In genomic region chr3:144366976-144367765, GRCm38 (mm10) we compare ENCODE assay signal across 9 mouse cellular contexts.
DNase-seq lines count a peak whose midpoint lies in the region; ATAC-seq lines count a peak whose summit lies in the region.
"Had no signal": no experiment of that assay in that cellular context is flagged by ENCODE, and none has a peak within 500 bp of the region (broad histone marks: within the 10 kb centered on the region; RNA-seq: fewer than 3 reads in every experiment).

No protein-coding gene starts in this region.

- no peaks in the 10 kb centered on the region for H3K9me3 ChIP-seq in lung, embryonic 16.5 days (ENCODE audit: control insufficient read depth, low read length)
- no peaks in the 10 kb centered on the region for H3K9me3 ChIP-seq in hindbrain, embryonic 13.5 days
- H3K9me3 ChIP-seq in stomach, embryonic 15.5 days, result no peaks in the 10 kb centered on the region
- H3K9me3 ChIP-seq: liver, embryonic 15.5 days had no signal

- H3K36me3 ChIP-seq in lung, embryonic 16.5 days (ENCODE audit: control insufficient read depth, insufficient read depth, low read length), result no peaks in the 10 kb centered on the region
- no peaks in the 10 kb centered on the region for H3K36me3 ChIP-seq in hindbrain, embryonic 13.5 days
- H3K36me3 ChIP-seq in stomach, embryonic 15.5 days, result no peaks in the 10 kb centered on the region
- H3K36me3 ChIP-seq: liver, embryonic 15.5 days had no signal

- no peaks in the 10 kb centered on the region; the same call in 1 of the 2 replicates for H3K4me1 ChIP-seq in lung, embryonic 16.5 days (replicated peaks; ENCODE audit: control insufficient read depth, insufficient read depth, low read length)
- H3K4me1 ChIP-seq in hindbrain, embryonic 13.5 days (replicated peaks), result peaks cover 14% of the 10 kb centered on the region
- peaks cover 8% of the 10 kb centered on the region; the same call in 1 of the 2 replicates for H3K4me1 ChIP-seq in stomach, embryonic 15.5 days
- H3K4me1 ChIP-seq: liver, embryonic 15.5 days had no signal

- no peak overlapping the region for H3K27ac ChIP-seq in lung, embryonic 16.5 days (ENCODE audit: low read length)
- peak overlapping the region; percentile 15; the same call in 1 of the 2 replicates for H3K27ac ChIP-seq in hindbrain, embryonic 13.5 days
- no peak overlapping the region for H3K27ac ChIP-seq in stomach, embryonic 15.5 days
- H3K27ac ChIP-seq: liver, embryonic 15.5 days had no signal

- H3K9ac ChIP-seq in lung, embryonic 16.5 days (ENCODE audit: low read length), result no peak overlapping the region
- H3K9ac ChIP-seq in hindbrain, embryonic 13.5 days, result peak overlapping the region; percentile 43
- no peak overlapping the region for H3K9ac ChIP-seq in stomach, embryonic 15.5 days
- H3K9ac ChIP-seq: liver, embryonic 15.5 days had no signal

- DNase-seq in lung, postnatal 4 days, result no peak
- DNase-seq in embryo, embryonic 11 days, result peak; percentile 75
- DNase-seq in lung, postnatal 10 days, result peak; percentile 26
- DNase-seq in testis, postnatal 10 days (ENCODE audit: low spot score), result no peak

- no peak for ATAC-seq in lung, embryonic 16.5 days (ENCODE audit: low read depth)
- peak; percentile 66 for ATAC-seq in hindbrain, embryonic 13.5 days (ENCODE audit: low FRiP score)
- no peak for ATAC-seq in stomach, embryonic 15.5 days (ENCODE audit: insufficient read depth, low FRiP score, low read depth)
- ATAC-seq in activated CD4-positive, CD25-positive, alpha-beta regulatory T cell, adult 4 months, result no peak

- peak overlapping the region; percentile 26 for H3K4me3 ChIP-seq in lung, embryonic 16.5 days (ENCODE audit: low read length)
- peak overlapping the region; percentile 34 for H3K4me3 ChIP-seq in hindbrain, embryonic 13.5 days
- H3K4me3 ChIP-seq in stomach, embryonic 15.5 days (replicated peaks), result peak overlapping the region; percentile 17
- H3K4me3 ChIP-seq: liver, embryonic 15.5 days had no signal

- peak overlapping the region; percentile 47 for H3K4me2 ChIP-seq in lung, embryonic 16.5 days (ENCODE audit: low read depth, low read length)
- peak overlapping the region; percentile 59 for H3K4me2 ChIP-seq in hindbrain, embryonic 13.5 days
- peak overlapping the region; percentile 39 for H3K4me2 ChIP-seq in stomach, embryonic 15.5 days
- H3K4me2 ChIP-seq: liver, embryonic 15.5 days had no signal

- WGBS in lung, embryonic 16.5 days, result 31% methylated on average over 22 of the region's 22 CpGs
- 17% methylated on average over 22 of the region's 22 CpGs for WGBS in hindbrain, embryonic 13.5 days
- 35% methylated on average over 22 of the region's 22 CpGs for WGBS in stomach, embryonic 15.5 days

- no peaks in the 10 kb centered on the region for H3K27me3 ChIP-seq in lung, embryonic 16.5 days (ENCODE audit: control insufficient read depth, insufficient read depth, low read depth, low read length)
- H3K27me3 ChIP-seq in hindbrain, embryonic 13.5 days, result peaks cover 11% of the 10 kb centered on the region; the same call in 1 of the 2 replicates
- H3K27me3 ChIP-seq in stomach, embryonic 15.5 days (replicated peaks), result no peaks in the 10 kb centered on the region
- H3K27me3 ChIP-seq: liver, embryonic 15.5 days had no signal

Comparison
In these comparisons a context has a peak if more than half of its experiments do, and no peak if none do; other contexts are left out.
1. DNase-seq: peak in embryo, embryonic 11 days (single experiment) and lung, postnatal 10 days (single experiment); none in lung, postnatal 4 days (0 of 2) and testis, postnatal 10 days (single experiment).
2. Peak in every context shown above with its lines, with median percentiles within 50 percentile points of each other: H3K4me2 ChIP-seq and H3K4me3 ChIP-seq.